Mouse (Mus musculus) small intestine, adult 2 months (tissue): ENCODE results near the gene Sar1a. TPM values are rescaled to one million over a fixed set of nuclear protein-coding genes. Genes with fewer than 3 reads are reported as not detected.

Source experiments
- H3K27ac ChIP-seq: fragments of 200-500 bp; 2 replicates; pipeline ENCODE4 v1.5.1; 2012; ENCODE audit warnings: low read depth, low read length, control low read depth, inconsistent platforms; ENCODE audit not compliant: insufficient read depth
- H3K27me3 ChIP-seq: fragments of 200-500 bp; 2 replicates; pipeline ENCODE4 v1.6.1; 2012; ENCODE audit warnings: mild to moderate bottlenecking, moderate library complexity, low read length, inconsistent platforms; ENCODE audit not compliant: control insufficient read depth, insufficient read depth
- H3K36me3 ChIP-seq: fragments of 200-500 bp; 2 replicates; pipeline ENCODE4 v1.6.1; 2012; ENCODE audit warnings: mild to moderate bottlenecking, low read length, control low read depth, inconsistent platforms; ENCODE audit not compliant: control insufficient read depth, insufficient read depth
- H3K4me1 ChIP-seq: fragments of 200-500 bp; 2 replicates; pipeline ENCODE4 v1.6.1; 2012; ENCODE audit warnings: low read length, inconsistent platforms, mixed read lengths; ENCODE audit not compliant: control insufficient read depth, insufficient read depth, insufficient read length
- H3K4me3 ChIP-seq: fragments of 200-500 bp; 2 replicates; pipeline ENCODE4 v1.5.1; 2012; ENCODE audit warnings: low read depth, mild to moderate bottlenecking, control low read depth, inconsistent platforms, low read length, moderate library complexity
- CTCF ChIP-seq: fragments of 200-500 bp; IDR thresholded peaks from 2 replicates; pipeline ENCODE4 v1.5.1; 2012; ENCODE audit warnings: low read depth, mild to moderate bottlenecking, control low read depth, inconsistent platforms, low read length, moderate library complexity, mixed read lengths; ENCODE audit not compliant: insufficient replicate concordance, insufficient read length; ENCODE audit errors: extremely low read depth
- POLR2A ChIP-seq: fragments of 200-500 bp; IDR thresholded peaks from 2 replicates; pipeline ENCODE4 v1.6.1; 2012; ENCODE audit warnings: low read depth, mild to moderate bottlenecking, control low read depth, inconsistent platforms, low read length, moderate library complexity
- WGBS: fragments of 180-500 bp; shearing (Covaris S2); methylation state at CpG from one replicate; pipeline ENCODE4 v1.1.7; 2018; 5-methylcytosine and 5-hydroxymethylcytosine counted together
- polyA plus RNA-seq: library from polyadenylated mRNA; depleted of rRNA; stranded (reverse); fragments of >200 nt; gene quantifications from 2 replicates; pipeline ENCODE4 v1.2.3, GENCODE M21; 2012; rRNA removed

Gene Sar1a
- 16.3 and 22.9 TPM in 2 replicates for polyA plus RNA-seq

- Histone ChIP-seq H3K4me1 (peaks cover 2% of the 10 kb centered on the region; the same call in 1 of the 2 replicates), H3K4me3 (peak within 1 kb of the TSS; percentile 79), H3K36me3 (peaks cover 8% of the 10 kb centered on the region), H3K27me3 (no peaks in the 10 kb centered on the region), H3K27ac (peak within 1 kb of the TSS; percentile 73)
- whole genome bisulfite sequencing: under 1% methylated on average over 84 of the region's 84 CpGs
- TF ChIP-seq CTCF: no peak
- peak; percentile 84 for TF ChIP-seq POLR2A
Observed at GRCm38 (mm10) chr10:61680015-61680913, at the start of gene Sar1a. Sar1a (plus strand) TSS chr10:61680299.

GRCm38 (mm10) chr10:61632445-61632844 lies 47.7 kb upstream of the Sar1a start:
- H3K27me3 ChIP-seq: no peaks in the 10 kb centered on the region
- WGBS: 75% methylated on average over 10 of the region's 10 CpGs
- TF ChIP-seq POLR2A (no peak), CTCF (no peak)
- no peak overlapping the region for H3K27ac ChIP-seq
- H3K4me3 ChIP-seq: no peak overlapping the region
- peaks cover 2% of the 10 kb centered on the region; the same call in 1 of the 2 replicates for H3K4me1 ChIP-seq
- no peaks in the 10 kb centered on the region for H3K36me3 ChIP-seq

GRCm38 (mm10) chr10:61637055-61637454 lies 43.0 kb upstream of the Sar1a start:
- 69% methylated on average over 7 of the region's 7 CpGs for WGBS

GRCm38 (mm10) chr10:61640363-61640762 lies 39.7 kb upstream of the Sar1a start:
- Histone ChIP-seq H3K27ac (no peak overlapping the region), H3K4me1 (no peaks in the 10 kb centered on the region; the same call in 1 of the 2 replicates), H3K27me3 (no peaks in the 10 kb centered on the region), H3K36me3 (no peaks in the 10 kb centered on the region), H3K4me3 (no peak overlapping the region)
- WGBS: 66% methylated on average over 4 of the region's 4 CpGs
- TF ChIP-seq POLR2A: no peak
- TF ChIP-seq CTCF: no peak

More at GRCm38 (mm10) chr10:61637055-61637454, 43.0 kb upstream of the Sar1a start:
- no peak for TF ChIP-seq POLR2A
- TF ChIP-seq CTCF: no peak
- H3K36me3 ChIP-seq: no peaks in the 10 kb centered on the region
- no peaks in the 10 kb centered on the region for H3K27me3 ChIP-seq
- H3K4me1 ChIP-seq: peaks cover under 1% of the 10 kb centered on the region; the same call in 1 of the 2 replicates
- no peak overlapping the region for H3K4me3 ChIP-seq
- no peak overlapping the region for H3K27ac ChIP-seq

GRCm38 (mm10) chr10:61646557-61646956 lies 33.5 kb upstream of the Sar1a start:
- Histone ChIP-seq H3K4me1 (peaks cover 8% of the 10 kb centered on the region; the same call in 1 of the 2 replicates), H3K27ac (peak overlapping the region; percentile 96), H3K4me3 (no peak overlapping the region), H3K27me3 (no peaks in the 10 kb centered on the region), H3K36me3 (peaks cover 4% of the 10 kb centered on the region; the same call in 1 of the 2 replicates)
- TF ChIP-seq CTCF: no peak
- peak; percentile 62; the same call in 1 of the 2 replicates for TF ChIP-seq POLR2A
- 23% methylated on average over 7 of the region's 7 CpGs for WGBS

GRCm38 (mm10) chr10:61647790-61648736 lies 32.0 kb upstream of the Sar1a start, which contains the start of gene Ppa1:
Ppa1 (plus strand) TSS chr10:61648552.
- TF ChIP-seq POLR2A: peak; percentile 74; the same call in 1 of the 2 replicates
- TF ChIP-seq CTCF: no peak
- Histone ChIP-seq H3K36me3 (peaks cover 11% of the 10 kb centered on the region), H3K27ac (peak within 1 kb of the TSS; percentile 84), H3K27me3 (no peaks in the 10 kb centered on the region), H3K4me1 (peaks cover 8% of the 10 kb centered on the region; the same call in 1 of the 2 replicates), H3K4me3 (peak within 1 kb of the TSS; percentile 85)
- WGBS: 2% methylated on average over 50 of the region's 50 CpGs
